Mouse (Mus musculus): ENCODE measurements around the gene Dgka.
"Not testable (repeated sequence)": the region's sequence is repeated elsewhere in the genome, so short reads cannot be mapped to it uniquely, and the experiment has no call there.

Gene Dgka

DNA sequence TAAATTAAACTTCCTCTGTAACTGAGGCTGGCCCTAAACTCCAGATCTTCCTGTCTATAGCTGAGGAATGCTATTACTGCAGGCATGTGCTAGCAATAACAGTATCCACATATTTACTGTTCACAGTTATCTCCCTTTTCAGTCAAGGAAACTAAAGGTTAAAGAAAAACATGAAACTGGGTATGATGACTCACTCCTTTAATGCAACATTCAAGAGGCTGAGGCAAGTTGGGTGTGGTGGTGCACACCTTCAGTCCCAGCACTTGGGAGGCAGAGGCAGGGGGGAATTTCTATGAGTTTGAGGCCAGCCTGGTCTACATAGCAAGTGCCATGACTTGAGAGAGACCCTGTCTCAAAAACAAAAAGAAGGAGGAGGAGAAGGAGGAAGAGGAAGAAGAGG, 12.7 kb downstream of the Dgka start:
- no peak for DNase-seq (ENCODE audit: low read depth, low spot score)

DNA sequence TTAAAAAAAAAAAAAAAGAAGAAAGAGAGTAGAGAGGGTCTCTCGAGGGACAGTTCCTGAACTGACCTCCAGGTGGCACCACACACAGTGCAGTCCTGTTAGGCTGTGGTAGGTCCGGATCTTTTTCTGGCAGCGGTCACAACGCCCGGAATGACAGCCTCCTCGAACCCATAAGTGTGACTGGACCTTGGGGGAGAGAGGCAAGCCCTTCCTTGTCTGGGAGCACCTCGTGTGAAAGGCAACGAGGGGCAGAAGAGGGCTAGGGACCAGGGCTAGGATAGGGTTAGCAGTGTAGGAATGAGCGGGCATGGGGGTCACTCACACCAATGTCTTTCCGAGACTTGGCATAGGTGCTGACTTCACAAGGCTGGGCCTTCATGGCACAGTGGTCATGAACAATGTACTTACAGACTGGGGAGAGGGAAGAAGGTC, 13.6 kb downstream of the Dgka start:
- peak; percentile 76 for DNase-seq (ENCODE audit: low read depth, low spot score)

DNA sequence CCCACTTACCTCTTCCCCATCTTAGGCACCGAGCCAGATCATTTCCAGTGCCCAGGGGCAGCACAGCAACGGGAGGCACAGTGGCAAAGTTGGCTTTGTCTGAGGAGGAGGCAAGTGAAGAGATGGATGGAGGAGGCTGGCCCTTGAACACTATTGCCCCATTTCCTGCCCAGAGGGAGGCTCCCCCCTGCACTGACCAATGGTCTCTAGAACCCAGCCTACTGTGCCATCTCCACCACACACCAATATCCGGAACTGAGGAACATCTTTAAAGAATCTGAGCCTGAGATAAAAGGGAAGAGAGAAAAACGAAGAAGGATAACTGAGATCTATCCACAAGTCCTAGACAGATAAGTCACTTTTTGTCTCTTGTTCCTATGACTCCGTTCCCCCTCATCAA, 16.6 kb downstream of the Dgka start:
- no peak for DNase-seq (ENCODE audit: low read depth, low spot score)

DNA sequence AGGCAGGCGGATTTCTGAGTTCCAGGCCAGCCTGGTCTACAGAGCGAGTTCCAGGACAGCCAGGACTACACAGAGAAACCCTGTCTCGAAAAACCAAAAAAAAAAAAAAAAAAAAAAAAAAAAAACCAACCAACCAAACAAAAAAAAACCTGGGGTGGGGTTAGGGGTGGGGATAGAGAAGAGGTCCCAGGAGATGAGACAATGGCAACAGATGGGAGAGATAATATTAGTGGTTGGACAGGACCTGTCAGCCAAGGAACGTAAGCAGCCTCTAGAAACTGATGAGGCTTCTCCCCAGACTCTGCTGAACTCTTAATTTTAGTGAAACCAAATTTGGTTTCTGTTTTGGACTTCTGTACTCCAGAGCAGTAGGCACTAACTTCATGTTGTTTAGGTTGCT, 19.2 kb downstream of the Dgka start:
- not testable (repeated sequence) for DNase-seq (ENCODE audit: low read depth, low spot score)

DNA sequence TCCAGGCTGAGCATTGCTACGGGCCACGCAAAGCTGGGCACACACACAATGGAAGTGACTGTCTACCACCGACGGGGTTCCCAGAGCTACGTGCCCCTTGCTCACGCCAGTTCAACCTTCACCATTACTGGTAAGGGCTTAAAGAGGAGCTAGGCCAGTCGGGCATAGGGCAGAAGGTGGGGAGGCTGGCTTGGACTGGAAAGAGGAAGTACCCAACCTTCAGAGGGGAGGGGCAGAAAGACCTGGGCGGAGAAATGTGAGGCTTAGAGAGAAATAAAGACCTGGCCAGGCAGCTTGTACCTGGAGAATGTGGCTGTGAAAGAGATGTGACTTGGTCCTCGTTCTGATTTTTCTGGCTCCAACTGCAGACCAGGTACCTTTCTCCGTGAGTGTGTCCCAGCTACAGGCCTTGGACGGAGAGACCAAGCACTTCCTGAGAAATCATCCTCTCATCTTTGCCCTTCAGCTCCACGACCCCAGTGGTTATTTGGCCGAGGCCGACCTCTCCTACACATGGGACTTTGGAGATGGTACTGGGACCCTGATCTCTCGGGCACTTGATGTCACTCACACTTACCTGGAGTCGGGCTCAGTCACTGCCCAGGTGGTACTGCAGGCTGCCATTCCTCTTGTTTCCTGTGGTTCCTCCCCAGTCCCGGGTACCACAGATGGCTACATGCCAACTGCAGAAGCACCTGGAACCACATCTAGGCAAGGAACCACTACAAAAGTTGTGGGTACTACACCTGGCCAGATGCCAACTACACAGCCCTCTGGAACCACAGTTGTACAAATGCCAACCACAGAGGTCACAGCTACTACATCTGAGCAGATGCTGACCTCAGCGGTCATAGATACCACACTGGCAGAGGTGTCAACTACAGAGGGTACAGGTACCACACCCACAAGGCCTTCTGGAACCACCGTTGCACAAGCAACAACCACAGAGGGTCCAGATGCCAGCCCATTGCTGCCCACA, 28.8 kb downstream of the Dgka start:
- no peak for DNase-seq (ENCODE audit: low read depth, low spot score)

DNA sequence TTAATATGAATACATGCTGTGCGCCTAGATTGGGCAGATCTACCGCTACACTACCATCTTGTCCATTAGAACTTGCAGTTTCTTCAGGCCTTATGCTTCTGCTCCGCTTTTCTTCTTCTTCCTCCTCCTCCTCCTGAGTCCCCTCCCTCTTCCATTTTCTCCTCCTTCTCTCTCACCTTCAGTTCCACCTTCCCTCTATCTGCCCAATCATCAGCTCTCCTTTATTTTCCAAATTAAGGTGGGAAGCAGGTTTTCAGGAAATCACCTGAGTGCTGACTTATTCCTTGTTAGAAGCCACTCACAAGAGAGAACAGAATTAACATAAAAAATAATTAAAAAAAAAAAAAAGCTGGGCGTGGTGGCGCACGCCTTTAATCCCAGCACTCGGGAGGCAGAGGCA, 33.3 kb downstream of the Dgka start:
- DNase-seq (ENCODE audit: low read depth, low spot score) = not testable (repeated sequence)

DNA sequence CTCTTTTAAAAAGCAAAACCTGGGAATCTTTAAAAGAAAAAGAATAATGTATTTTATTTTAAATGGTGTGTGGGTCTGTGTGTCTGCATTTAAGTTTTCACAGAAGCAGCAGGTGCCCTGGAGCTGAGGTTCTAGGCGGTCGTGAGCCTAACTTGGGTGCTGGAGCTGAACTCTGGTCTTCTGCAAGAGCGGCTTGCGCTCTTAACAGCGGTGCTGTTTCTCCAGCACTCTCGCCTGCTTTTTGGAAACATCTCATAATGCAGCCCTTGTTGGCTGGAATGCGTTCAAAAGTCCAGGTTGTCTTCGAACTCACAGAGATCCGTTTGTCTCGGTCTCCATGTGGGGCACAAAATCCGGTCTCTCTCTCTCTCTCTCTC, 39.4 kb downstream of the Dgka start:
- no peak for DNase-seq (ENCODE audit: low read depth, low spot score)

DNA sequence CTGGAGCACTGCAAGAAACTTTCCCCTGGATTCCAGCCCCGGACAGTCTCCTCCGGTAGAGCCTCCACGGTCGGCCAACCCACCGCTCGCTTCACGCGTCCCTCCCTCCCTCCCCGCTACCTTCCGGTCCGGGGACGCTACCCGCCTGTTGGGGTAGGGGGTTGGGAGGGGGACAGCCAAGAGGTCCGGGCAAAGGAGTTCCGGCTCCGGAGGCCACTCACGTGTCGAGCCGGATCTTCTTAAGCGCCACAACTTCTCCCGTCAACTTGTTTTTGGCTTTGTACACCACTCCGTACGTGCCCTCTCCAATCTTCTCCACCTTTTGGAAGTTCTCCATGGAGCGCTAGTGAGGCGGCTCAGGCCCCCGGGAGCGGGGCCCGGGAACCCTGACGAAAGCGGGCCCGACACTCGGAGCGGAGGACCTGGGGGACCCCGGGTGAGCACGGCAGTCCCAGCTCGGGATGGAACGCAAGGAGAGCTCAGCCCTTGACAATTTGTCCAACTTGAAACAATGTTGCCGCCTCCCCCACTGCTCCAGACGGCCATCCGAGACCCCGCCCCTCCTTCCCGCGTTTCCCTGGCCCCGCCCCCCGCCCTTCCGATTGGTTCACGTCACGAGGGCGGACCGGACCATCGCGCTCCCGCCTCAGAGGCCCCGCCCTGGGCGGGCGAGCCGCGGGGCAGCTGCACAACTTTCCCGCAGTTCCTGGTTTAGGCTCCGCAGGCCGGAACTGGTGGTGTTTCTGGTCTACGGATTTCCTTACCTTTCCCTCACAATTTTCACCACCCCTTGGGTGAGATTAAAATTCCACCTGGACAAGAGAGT, 40.0 kb downstream of the Dgka start, which contains the start of gene Cdk2:
TSS of gene Cdk2 (minus strand) at position 541 of the 826 bp plus-strand sequence.
- DNase-seq (ENCODE audit: low read depth, low spot score) = peak; percentile 90

DNA sequence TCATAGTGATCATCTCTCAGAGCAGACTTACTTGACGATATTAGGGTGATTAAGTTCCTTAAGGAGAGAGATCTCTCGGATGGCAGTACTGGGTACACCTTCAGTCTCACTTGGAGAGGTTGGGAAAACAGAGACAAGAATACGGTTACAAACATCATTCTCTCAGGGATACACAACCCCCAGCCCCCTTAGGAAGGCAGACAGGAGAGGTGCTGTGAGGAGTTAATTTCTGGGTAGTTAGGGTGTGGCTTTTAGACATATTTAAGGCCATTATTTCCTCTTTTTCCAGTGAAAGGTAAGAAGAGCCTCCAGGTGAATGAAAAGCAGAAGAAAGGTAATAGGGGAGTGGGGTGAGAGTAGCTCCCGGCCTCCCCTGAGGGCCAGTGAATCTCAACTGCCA, 40.8 kb downstream of the Dgka start, which contains the start of gene Pmel:
TSS of gene Pmel (plus strand) at position 301 of the 400 bp plus-strand sequence.
- DNase-seq (ENCODE audit: low read depth, low spot score) = no peak

DNA sequence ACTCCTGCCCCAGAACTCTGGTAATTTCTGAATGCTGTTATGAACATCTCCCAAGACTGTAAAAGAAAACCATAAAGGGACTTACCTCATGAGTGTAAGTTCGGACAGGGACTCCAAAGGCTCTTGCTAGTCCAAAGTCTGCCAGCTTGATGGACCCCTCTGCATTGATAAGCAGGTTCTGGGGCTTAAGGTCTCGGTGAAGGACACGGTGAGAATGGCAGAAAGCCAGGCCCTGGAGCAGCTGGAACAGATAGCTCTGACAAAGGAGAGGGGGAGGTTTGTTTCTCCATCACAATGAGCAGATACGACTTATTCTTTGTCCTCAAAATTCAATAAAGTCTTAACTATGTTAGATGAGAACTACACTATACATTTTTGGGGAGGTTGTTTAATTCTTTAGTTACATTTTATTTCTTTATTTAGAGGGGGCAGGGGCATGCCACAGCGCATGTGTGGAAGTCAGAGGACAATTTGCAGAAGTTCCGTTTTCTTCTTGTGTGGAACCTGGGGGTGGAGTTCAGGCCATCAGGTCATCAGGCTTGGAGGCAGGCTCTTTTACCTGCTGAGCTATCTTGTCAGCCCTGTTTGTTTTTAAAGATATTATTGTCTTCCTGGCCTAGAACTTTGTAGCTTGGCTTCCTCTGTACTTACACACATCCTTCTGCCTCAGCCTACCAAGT, 42.2 kb downstream of the Dgka start:
- DNase-seq (ENCODE audit: low read depth, low spot score) = no peak

DNA sequence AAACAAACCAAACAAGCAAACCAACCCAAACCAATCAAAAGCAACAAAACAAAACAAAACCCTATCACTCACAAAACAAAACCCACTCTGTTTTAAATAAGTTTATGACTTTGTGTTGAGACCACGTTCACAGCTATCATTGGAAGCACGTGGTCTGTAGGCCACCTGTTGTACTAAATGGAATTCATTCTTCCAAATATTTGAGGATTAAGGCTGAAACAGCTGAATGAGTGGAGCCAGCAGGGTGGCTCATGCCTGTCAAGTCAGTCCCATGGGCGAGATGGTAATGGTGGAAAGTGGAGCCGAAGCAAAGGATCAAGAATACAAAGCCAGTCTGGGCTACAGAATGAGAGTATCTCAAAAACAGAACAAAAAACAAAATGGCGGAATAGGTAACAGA, 43.9 kb downstream of the Dgka start:
- no peak for DNase-seq (ENCODE audit: low read depth, low spot score)

DNA sequence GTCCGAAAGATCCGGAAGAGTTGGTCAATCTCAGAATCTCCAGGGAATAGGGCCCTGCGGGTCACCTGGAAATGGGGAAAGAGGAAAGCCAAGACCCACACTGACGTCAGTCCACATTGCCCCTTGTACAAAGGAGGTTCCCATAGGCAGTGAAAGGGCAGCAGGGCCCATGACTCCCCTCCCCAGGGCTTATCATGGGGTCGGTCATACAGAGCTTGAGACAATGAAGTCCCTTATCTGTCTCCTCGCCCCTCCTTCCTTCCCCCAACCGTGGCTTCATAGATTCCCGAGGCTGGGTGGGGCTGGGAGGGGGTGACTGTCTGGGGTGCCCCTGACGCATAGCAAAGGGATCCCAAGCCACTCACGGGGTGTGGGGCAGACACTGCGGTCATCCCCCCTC, 45.0 kb downstream of the Dgka start:
- no peak for DNase-seq (ENCODE audit: low read depth, low spot score)

DNA sequence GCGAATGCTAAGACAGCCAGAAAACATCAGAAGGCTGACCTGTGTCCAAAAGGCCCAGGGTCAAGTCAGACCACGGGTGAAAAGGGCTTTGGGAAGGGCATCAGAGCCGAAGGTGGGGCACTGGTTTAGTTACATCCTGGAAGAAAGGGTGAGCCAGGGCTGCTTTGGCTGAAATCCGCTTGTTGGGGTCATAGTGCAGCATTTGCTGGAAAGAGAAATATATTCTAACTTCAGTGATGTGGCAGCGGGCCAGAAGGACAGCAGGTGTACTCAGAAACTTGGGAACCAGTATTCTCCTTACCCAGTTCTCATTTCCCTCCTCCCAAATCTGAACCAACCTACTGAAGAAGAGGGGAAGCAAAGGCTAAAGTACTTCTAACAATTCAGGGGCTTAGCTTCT, 45.6 kb downstream of the Dgka start:
- DNase-seq (ENCODE audit: low read depth, low spot score) = no peak

DNA sequence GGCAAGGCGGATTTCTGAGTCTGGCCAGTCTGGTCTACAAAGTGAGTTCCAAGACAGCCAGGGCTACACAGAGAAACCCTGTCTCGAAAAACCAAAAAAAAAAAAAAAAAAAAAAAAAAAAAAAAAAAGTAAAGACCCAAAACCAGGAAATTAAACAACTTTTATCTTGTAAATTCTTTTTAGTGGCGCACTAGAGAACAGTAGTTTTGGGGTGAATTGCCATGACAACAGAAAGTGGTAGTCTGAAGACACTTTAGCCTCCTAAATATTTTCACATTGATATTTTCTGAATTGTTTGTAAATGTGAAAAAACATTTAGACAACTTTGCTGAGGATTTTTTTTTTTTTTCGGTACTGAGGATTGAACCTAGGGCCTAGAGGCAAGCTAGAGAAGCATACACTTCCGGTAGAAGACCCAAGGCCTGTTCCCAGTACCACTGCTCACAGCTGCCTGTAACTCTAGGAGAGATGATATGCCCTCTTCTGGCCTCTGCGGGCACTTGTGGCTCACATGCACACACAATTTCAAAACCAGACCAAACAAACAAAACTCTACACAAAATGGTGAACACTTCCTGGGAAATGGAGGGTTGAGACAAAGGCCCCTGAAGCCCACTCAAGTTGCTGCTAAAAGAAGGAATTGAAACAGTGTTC, 47.5 kb downstream of the Dgka start:
- DNase-seq (ENCODE audit: low read depth, low spot score) = no peak

DNA sequence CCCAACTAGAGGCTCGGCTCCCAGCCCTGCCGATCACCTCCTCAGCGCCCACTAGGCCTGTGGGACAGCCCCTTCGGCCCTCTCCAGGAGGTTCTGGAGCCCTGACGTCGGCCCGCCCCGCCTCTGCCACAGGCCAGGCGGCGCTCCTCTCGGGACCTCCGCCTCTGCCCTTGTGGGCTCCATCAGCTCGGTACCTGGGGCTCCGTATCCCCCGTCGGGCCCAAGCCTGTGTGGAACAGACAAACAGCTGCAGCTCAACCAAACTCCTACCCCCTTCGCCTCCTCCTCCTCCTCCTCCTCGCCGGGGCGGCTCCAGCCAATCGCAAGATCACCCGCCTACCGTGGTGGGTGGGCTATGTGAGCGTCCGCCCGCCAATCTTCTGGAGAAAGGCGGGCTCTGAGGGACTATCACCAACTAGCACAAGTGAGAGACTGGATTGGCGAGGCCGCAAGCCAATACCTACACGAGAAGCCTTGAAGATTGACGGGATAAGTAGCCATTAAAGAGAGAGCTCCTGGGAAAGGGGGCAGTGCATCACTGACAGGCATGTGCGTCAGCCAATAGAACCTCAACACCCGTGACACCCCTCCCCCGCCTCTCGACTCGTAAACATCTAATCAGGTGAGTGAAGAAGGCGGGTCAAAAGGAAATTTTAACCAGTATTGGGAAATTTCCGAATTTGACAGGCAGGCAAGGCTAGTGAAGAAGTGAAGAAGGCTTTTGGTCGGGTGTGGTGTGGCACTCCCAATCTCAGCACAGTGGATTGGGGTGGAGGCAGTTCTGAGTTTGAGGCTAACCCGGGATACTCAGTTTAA, 48.5 kb downstream of the Dgka start, which contains the start of gene Rab5b:
TSS of gene Rab5b (minus strand) at position 273 of the 816 bp plus-strand sequence.
- peak; percentile 100 for DNase-seq (ENCODE audit: low read depth, low spot score)

DNA sequence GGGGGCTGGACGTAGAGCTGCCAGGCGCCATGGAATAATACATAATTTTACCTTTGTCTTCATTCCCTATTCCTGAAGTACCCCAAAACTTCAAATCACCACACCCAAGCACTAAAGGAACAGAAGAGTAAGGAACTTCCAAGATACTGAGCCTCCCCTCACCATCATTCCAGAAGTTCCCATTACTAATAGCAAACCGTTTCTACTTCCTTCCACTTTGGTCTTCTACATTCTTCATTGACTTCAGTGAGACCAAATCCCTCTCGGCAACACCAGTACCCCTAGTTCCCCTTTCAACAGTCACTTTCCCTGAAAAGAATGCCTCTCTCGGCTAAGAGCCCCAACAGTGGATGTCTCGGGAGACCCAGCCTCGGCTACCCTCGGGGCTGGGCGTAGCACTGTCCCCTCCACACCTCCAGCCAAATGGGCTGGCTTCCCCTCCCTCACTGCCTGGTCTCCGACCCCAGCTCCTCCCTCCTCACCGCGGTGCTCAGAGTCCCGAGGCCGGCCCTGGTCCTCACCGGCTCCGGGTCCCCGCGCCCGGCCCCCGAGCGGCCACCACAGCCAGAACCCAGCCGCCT, 49.2 kb downstream of the Dgka start:
- DNase-seq (ENCODE audit: low read depth, low spot score) = peak; percentile 15

DNA sequence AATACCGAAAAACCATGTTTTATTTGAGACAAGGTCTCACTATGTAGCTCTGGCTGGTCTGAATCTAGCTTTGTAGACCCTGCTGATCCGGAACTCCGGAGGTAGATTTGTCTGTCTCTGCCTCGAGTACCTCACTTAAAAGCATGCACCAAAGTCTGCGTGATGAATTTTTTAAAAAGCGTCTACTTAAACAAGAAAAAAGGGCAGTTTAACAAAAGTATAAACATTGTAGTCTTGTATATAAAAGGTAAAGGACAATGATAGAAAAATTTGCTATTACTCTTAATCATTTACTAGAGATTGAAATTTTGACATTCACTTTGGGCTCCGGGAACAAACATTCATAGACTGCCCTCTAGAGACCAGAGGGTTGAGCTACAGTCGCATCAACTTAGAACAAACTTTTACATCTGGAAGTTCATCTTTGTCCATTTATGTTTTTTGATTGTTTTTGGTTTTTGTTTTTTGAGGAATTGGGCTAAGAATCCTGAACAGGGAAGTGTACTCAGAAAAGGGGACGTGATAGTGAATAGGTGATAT, 70.1 kb downstream of the Dgka start:
- DNase-seq (ENCODE audit: low read depth, low spot score) = peak; percentile 72

DNA sequence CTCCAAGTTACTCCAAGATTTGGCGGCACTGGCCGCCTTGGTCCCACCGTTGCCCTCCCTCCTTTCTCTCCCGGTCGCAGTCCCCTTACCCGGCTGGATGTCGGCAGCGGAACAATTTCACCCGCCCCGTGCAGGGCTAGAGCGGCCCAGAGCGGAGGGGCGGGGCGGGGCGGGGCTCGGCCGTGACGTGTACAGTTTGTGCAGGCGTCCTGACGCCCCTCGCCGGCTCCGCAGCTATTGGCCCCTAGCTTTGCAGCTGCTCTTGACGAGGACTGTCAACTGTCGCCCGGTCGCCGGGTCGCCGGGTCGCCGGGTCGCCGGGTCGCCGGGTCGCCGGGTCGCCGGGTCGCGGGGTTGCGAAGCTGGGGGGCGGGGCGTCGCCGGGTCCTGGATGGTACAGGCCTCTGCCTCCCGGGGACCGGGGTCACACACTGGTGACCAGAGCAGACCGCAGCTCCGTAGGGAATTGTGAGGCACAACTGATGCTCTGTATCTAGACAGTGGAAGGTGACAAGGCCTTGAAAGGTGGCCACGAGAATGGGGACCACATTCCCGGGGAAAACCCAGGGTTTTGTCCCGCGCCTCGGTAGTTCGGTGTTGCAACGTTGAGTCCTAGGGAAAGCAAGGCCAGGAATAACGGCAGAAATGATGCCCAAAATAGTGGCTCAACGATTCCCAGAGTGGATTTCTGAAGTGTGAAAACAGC, 70.7 kb downstream of the Dgka start, which contains the start of gene Suox:
TSS of gene Suox (minus strand) at position 311 of the 706 bp plus-strand sequence.
- DNase-seq (ENCODE audit: low read depth, low spot score) = peak; percentile 91

DNA sequence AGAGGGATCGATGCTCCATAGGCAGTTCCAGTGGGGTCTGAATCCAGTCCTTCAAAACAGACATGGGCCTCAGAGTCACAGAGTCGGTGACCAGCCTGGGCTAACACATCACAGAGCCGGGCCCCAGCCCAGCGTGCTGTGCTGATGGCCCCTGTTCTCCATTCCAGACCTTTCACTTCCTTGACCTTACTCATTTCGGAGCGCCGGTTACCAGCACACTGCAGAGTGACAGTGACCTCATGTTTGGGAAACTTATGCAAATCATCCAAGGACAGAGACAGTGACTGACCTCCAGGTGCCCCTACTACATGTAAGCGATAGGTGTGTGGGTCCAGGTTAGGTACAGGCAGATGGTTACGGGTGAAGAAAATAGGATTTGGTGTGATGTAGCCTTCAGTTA, 73.5 kb downstream of the Dgka start:
- no peak for DNase-seq (ENCODE audit: low read depth, low spot score)
